Mouse (Mus musculus): ENCODE data around the gene Hlx.
A peak's percentile ranks its signal among the peaks of the same experiment; 100 is the strongest.

The Hlx gene

DNA sequence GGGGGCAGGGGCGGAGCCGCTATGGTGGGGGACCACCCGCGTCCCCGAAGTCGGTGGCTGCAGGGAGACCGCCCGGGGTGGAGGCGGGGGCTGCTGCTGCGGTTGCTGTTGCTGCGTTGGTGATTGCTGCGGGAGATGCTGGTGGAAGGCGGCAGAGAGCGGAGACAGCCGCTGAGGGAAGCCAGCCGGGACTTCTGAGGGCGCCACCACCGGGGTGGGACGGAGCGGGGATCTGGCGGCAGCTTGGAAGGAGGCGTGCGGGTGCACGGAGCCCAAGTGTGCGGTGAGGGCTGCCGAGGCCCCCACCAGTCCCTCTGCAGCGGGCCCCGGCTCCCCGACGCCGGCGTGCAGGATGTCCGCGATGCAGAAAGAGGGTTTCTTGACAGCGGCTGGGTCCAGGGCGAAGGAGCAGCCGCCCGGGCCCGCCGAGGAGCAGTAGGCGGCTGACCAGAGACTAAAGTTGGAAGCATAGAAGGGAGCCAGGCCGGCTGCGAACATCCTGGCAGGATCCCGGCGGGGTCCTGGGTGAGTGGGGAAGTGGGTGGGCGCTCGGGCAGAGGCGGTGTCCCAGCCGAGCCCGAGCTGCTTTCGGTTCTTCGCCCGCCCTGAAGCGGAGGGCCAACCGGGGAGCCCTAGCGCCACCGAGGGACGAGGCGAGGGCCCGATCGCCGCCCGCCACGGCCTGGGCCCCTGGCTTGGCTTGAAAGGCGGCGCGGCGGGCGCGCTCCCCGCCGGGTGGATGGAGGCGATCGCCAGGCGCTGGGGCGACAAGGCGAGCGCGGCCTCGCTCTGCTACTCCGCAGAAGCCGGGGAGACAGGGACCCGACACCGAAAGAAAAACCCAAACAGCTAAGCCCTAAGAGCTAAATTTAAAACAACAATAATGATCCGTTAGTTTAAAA lies 524 bp downstream of the Hlx start:
- DNase-seq: peak in 1 of 2 experiments; percentile 61

DNA sequence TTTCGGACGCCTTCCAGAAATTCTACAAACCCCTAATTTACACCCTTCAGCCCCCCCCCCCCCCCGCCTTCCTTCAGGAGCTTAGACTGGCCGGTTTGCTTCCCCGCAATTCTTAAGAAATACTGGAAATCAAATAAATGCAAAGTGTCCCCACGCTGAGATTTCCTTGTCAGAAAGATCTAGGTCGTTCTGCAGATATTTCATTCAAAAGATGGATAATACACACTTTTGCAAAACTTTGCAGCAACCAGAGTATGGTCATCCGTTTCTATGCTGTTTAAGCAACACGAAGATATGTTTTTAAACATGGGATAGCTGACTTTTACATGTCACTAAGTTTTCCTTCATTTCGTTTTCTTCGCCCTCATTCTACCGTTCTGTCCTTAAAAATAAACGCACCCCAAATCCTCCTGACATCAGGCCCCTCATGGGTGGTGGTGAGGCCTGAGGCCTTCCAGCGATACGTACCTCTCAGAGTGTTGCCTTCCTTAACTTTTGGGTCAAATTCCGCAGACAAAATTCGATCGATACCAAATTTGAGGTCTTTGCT lies 1.3 kb downstream of the Hlx start:
- no peak for DNase-seq

DNA sequence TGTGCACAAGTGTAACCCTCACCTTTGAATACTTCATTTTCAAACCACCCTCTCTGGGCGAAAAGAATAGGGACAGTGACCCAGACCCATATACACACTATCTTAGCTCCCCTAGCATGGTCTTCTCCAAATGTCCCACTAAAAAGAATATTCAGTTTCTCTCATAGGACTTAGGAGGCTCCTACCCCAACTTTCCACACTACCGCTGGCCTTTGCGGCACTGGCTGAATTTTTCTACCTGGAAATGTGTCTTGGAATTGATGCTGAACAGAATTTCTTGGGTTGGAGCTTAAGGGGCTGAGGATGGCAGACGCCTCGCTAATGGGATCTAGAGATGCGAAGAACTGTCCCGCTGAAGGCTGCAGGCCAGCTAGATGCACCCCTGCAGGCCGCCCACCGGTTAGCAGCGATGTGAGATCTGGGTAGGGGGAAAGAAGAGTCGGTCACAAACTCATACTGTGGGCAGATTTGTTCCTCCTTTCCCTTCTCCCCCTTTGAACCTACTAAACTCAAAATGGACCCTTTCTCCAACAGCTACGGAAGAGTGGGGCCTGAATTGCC lies 1.9 kb downstream of the Hlx start:
- no peak for DNase-seq

DNA sequence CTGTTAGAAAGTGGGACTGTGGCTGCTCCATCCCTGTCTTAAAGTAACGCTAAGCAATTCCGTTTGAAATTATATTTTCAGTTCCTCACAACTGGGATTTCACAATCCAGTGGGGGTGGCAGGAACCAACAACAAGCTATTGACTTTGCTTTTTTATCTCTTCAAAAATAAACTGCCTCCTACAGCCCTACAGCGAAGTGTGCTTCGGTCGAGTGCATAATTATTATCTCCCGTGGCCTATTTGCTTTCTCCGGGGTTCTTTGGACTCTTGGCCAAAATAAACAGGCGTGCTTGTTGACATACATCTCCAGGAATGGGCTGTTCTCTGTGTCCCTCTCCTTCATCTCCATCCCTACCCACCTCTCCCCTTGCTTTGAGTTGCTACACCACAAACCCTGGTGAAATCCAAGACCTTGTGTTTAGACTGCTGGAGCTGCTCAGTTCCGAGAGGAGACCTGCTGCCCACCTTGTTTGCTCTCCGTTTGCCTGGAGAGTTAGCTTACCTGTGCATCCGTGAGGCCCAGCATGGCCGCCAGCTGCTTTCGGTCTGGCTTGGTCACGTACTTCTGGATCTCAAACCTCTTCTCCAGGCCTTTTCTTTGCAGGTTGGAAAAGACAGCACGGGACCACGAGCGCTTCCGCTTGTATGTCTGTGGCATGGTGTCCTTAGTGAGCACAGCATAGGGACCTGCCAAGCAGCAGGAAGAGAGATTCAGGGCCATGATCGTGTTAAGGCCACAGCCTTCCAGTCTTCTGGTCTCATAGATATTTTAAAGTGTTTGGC lies 2.9 kb downstream of the Hlx start:
- no peak for DNase-seq

DNA sequence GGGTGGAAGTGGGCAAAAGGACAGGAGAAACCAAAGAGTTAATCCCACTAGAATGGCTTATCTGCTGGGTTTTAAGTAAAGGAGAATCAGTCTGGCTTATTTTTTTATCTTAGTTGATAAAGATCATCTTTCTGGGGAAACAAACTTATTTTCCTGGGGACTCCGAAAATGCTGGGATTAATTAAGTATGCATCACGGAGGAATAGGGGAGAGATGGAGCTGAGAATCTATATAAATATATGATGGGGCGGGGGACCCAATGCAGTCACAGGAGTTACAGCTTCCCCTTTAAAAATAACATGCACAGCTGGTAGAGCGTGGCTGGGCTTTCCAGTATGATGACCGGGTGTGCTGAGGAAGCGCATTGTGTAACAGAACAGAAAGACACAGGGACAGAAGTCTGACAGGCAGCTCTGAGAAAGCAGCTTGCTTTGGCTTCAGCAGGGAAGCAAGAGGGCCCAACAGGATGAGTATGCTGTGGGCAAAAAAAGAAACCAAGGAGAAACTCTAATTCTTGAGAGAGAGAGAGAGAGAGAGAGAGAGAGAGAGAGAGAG lies 3.8 kb downstream of the Hlx start:
- no peak for DNase-seq

DNA sequence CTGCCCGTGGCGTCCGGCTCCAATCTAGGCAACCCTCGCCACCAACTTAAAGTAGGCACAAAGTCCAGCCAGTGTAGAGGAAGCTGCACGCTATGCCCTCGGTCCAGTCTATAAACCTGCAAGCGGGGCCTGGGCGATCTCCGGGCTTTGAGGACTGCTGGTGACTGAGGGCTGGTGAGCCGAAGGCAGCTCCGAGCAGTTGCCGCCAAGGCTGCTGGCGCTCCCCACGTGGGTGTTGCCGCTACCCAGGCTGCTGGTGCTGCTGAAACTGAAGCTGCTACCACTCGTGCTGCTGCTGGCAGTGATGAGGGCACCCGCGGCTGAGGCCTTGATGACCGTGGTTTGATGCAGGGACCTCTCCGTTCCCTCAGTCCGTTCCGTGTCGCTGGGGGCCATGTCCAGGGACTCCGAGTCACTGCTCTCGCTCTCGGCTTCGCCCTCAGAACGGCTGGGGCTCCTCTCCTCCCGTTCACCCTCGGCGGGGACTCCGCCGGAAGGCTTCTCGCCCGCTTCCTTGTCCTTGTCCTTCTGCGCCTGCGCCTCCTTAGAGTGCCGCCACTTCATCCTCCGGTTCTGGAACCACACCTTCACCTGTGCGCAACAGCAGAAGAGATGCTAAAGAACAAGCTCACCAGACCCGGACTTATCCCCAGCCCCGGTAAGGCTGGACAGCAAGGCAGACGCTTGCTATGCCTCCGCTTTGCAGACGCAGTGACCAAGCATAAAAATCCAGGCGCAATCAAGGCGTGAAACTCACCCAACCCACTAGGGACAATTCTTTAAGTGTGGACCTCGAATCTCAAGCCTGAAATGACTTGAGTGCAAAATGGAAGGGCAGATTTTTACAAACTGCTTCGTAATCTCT lies 4.8 kb downstream of the Hlx start:
- peak; percentile 51 to 61 for DNase-seq

DNA sequence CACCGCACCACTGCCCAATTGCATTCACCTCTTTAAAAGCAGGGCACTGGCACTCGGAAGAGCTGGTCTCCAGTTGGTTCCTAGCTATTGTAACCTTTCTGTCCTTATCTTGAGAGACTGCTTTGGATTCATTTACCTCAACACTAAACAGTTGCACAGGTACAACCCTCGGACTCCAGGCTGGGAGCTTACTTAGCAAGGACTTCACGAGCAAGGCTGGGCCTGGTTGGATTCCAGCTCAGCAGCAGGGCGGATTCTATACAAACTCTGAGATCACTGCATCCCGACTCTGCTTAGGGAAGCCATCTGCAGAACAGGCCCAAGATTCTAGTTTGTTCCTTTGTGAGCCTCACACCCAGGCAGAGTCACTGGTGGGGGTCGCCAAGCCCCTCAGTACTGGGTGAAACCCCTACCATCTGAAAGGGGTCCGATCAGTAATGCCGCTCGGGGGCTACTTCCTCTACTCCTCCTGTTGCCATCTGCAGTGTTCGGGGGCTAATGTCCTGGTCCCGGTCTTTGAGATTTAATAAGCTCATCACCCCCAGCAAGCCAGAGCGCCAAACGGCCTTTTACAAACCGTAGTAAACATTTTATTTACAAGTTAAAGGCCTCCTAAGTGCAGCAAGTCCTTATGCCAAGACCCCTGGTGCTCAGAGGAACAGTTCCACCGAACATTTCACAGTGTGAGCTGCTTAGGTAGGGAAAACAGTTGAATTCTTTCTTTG lies 5.7 kb downstream of the Hlx start:
- no peak for DNase-seq

DNA sequence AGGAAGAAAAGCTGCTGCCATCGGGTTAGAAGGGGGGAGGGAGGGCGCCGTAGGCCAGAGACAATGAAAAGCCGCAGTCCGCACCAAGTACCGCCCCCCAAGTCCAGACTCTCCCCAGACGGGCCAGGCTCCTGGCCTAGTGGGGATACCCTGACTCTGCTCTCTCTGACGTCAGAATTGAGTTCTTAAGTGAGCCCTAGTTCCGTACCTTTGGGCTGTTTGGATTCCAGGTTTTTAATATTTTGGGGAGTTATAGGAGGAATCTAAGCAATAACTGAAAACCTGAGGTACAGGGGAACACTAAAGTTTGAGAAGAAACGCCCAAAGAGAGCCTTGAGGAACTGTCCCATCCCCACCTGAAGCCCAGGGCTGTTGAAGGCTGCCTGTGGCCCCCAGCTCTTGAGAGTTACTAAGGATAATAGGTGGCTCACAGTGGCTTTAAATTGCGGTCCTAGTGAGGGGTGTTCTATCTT lies 7.1 kb downstream of the Hlx start:
- DNase-seq: no peak

DNA sequence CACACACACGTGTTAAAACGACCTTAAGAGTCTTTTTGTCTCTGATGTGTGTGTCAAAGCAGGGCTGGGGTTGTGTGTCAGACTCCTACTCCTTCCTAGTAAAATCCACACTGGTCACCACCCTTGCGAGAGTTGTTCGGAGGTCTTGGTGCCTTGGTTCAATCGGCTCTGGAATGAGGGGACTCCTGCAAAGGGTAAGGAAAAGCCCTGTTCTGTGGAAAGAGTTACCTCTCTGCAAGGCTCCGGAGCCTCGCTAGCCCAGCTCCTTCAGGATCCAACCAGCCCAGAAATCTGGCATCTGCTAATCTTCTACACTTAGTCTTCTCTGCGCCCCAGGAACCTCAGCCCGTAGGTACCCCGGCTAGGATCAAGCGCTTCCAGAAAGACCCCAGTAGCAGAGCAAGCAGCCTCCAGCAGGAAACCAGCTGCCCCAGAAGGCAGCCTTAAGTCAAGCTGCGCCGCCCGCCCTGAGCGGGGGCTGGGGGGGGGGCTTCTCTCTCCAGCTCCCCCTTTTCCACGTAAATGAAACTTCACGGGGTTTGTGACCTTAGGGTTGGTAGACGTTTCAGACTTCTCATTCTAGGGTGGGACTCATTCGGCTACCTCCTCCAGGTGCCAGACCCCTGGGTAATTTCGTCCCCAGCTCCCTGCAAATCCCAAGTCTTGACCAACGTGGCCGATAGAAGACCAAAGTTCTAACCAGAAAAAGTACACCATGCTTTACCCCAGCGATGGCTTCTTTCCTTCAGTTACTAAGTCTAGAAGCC lies 7.7 kb downstream of the Hlx start:
- DNase-seq: no peak

DNA sequence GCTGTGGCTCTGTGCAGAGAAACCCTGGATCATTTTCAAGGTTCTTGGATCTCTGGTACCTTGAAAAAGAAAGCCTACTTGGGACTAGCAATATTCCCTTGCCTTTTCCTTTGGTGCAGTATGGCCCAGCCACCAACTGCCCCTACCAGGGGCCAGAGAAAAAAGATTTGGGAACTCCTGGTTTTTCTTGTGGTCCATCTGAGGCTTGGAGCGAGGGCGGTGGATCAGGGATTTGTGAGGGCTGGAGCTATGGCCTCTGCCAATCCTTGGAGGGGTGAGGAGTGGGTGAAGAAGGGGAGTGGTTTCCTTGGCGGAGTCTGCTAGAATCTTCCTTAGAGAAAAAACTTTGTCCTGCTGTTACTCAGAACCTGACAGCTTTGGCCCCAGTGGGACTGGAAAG lies 8.5 kb downstream of the Hlx start:
- DNase-seq: no peak

DNA sequence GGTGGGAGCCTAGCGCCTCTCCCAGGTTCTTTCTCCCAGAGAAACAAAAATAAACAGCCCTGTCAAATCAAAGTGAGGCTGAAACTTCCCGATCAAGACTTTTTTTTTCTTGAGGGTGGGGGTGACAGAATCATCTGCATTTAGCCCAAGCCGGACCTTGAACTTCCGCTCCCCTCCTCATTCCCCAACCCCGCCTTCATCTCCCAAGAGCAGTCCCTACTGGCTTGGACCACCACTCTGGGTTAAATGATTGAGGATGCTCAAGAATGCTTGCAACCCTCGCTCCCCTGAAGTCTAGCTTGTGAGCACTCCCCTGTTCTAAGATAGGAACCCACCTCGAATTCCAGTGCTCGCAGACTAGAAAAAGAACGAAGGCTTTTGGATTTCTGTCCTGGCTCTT lies 11.3 kb downstream of the Hlx start:
- no peak for DNase-seq

DNA sequence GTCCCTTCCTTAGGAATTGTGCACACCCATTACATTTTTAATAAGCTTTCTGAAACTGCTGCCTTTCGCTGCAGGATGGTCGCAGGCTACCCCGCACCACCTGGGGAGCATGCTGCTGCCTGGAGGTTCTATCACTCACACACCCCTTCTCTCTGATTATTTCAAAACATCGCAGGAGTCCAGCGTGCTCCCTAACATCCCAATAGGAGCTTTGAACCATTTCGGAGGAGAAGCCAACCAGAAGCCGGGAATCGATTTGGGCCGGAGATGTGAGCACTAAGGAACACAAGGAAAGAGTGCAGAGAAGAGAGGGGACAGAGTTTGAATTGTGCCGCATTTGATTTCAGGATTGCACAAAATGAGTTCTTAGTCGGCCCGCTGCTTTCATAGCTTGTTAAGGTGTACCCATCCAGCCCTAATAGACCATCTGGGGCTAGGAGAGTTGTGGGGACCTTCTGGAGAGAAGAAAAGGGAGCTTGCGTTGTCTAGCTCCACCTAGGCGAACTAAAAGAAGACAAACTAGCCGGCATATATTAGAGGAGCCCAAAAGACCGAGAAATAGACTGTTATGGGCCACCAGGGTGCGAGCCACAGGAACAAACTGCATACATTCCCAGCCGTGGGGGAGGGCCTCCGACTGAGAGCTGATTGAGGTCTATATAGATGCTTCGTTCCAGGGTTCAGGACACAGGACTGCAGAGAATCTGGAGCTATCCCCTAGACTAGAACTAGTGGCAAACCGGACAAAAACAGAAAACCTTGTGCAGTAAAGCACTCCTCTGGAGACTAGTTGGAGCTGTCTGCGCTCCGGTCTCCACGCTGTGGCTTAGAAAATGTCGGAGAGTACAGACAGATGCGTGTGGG lies 12.0 kb downstream of the Hlx start:
- DNase-seq: no peak

DNA sequence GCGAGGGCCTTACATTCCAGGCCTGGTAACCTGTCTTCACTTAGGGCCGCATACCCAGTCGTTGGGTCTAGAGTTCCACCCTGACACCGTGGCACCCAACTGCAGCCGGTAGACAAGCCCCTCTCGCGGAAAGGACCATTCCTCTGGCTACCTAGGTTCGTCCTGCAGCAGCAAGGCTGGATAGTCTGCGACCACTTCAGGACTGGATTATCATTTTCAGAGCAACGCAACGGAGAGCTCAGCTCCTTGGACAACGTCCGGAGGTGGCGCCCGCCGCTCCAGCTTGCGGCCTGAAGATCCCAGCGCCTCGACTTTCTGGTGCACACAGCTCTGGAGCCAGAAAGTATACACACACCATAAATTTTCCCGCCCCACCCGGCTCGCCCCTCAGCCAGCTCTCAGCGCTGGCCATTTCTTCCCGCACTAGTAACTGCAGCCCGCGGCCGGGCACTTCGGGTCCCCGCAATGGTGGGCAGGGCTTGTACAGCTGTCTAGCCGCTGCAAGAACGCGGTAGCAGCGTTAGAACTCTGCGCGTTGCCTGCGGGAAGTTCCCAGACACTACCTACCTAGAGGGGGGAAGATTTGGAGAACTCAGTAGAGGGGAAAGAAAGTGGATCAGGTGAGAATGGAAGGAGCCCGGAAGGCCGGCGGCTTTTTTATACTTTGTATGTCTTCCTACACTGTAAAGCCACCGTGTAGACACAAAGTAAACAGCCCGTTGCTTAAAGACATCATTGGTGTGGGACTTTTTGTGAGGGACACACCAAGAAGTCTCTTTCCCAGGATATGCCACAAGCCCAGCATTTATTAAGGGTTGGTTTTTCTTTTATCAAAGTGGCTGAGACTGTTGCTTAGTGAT lies 13.9 kb downstream of the Hlx start:
- DNase-seq: no peak

DNA sequence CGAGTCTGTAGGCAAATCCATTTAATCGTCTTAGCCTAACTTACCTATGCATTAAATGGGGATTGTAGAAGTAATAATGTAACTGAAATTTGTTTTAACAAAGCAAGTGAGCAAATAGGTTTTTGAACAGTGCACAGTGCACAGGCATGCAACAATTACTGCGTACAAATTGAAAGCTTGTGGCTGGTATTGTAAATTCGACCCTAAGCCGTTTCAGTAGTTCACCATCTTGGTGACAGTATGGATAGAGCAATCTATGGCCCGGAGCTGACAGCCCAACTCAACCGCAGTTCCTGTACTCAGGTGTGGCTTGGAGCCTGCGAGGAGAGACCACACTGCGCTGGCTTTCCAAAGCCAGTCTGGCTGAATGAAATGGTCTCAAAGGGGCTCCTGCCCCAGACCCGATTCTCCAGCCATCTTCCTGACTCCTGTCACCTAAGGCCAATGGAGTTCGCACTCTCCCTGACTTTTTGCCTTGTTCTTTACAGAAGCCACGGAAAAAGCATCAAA lies 14.7 kb downstream of the Hlx start:
- DNase-seq: no peak

DNA sequence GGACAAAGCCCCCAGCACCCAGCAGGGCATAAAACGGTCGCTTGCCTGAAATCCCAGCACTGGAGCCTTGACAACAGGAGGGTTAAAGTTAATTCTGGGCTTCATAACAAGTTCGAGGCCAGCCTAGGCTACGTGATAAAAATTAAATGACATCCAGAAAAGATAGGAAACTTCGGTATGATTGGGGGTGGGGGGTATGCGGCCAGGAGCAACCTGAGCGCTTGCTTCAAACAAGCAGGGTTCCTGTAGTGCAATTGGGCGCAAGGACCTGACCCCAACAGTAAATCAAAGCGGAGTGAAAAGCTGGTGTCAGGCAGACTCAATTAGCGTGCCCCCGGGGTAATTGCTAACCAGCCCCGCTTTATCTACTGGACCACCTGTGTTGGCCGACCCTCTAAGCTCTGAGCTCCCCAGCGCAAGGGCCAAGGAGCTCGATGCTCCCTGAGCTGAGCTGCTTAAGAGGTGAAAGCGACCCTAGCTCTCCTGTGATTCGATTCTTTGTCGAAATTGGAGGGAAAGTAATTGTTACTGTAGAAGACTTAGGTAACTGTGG lies 15.3 kb downstream of the Hlx start:
- DNase-seq: no peak

DNA sequence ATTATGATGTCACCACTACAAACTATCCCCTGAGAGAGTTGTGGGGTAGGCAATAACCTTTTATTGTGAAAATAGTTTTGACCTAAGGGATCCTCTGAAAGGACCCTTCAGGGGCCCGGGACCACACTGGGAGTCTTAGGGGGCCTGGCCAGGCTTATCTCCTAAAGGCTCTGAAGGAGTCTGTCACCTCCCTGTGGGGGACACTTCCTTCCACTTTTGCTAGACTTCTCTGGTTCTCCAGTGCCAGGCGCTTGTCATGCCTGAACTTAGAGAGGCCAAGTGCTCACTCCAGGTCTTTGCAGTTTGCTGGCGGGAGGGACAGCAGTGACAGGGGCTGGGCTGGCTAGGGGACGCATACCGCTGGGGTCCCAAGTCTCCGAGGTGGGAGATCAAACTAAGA lies 16.3 kb downstream of the Hlx start:
- DNase-seq: no peak

DNA sequence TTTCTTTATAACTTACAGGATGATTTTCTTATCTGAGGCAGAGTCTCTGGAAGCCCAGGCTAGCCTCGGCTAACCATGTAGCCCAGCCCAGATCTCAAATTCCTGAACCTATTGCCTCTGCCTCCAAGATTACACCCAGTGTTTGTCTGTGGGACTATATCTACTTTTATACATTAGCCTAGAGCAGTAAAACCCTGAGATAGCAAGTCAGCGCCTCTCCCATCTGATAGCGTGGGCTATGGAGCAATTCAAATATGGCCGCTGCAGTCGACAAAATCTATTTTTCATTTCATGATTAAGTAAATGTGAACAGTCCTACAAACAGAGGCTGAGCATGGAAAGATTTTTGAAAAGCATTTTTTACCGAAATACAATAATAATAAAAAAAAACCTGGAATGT lies 16.7 kb downstream of the Hlx start:
- DNase-seq: no peak

DNA sequence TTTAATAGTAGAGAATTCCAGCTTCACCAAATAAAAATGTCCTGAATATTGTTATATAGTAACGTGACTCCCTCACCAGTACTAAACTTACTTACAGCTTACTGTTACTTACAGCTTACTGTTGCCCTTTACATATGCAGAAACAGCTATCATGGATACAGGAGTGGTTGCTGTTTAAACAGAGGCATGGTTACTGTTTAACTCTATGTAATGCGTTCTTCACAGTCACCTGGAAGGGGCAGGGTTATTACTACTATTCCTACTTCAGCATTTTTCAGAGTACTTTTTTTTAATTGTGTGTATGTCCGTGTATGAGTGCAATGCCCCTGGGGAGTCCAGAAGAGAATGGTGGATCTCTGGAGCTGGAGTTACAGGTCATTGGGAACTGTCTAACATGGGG lies 17.9 kb downstream of the Hlx start:
- DNase-seq: no peak
